Mouse (Mus musculus): ENCODE data around the gene Prune1. TPM values are rescaled to one million over a fixed set of nuclear protein-coding genes. Genes with fewer than 3 reads are reported as not detected.

The Prune1 gene
- total and polyA plus RNA-seq, 2 experiments from 2014 or later, result 59.0 to 60.4 TPM

GRCm38 (mm10) chr3:95277149-95277551 lies 4.7 kb downstream of the Prune1 start:
- DNase-seq, result no peak
- WGBS, result 94% methylated on average over 1 of the region's 1 CpGs
- no peak for ATAC-seq

GRCm38 (mm10) chr3:95276428-95276934 lies 5.4 kb downstream of the Prune1 start:
- ATAC-seq (no peak), DNase-seq (no peak)
- 87% methylated on average over 5 of the region's 5 CpGs for WGBS
- Histone ChIP-seq H3K4me2 (ENCODE audit: low read depth) (no peak overlapping the region), H3K4me1 (ENCODE audit: insufficient read depth) (no peaks in the 10 kb centered on the region), H3K9ac (no peak overlapping the region), H3K9me3 (ENCODE audit: low read length) (no peaks in the 10 kb centered on the region), H3K27me3 (ENCODE audit: insufficient read depth, low read length) (no peaks in the 10 kb centered on the region), H3K36me3 (ENCODE audit: insufficient read depth) (no peaks in the 10 kb centered on the region; the same call in 1 of the 2 replicates), H3K27ac (ENCODE audit: low read depth, low read length) (no peak overlapping the region), H3K4me3 (ENCODE audit: low read depth, low read length) (no peak overlapping the region)
- no peak for TF ChIP-seq CTCF (IDR thresholded peaks at IDR 0.05; ENCODE audit: low read depth)

More at GRCm38 (mm10) chr3:95277149-95277551, 4.7 kb downstream of the Prune1 start:
- Histone ChIP-seq H3K4me1 (ENCODE audit: insufficient read depth) (no peaks in the 10 kb centered on the region), H3K27ac (ENCODE audit: low read depth, low read length) (no peak overlapping the region), H3K4me2 (ENCODE audit: low read depth) (no peak overlapping the region), H3K4me3 (ENCODE audit: low read depth, low read length) (no peak overlapping the region), H3K36me3 (ENCODE audit: insufficient read depth) (no peaks in the 10 kb centered on the region; the same call in 1 of the 2 replicates), H3K9me3 (ENCODE audit: low read length) (no peaks in the 10 kb centered on the region), H3K9ac (no peak overlapping the region), H3K27me3 (ENCODE audit: insufficient read depth, low read length) (no peaks in the 10 kb centered on the region)
- TF ChIP-seq CTCF (IDR thresholded peaks at IDR 0.05; ENCODE audit: low read depth), result no peak

- 84% methylated on average over 6 of the region's 6 CpGs for WGBS
- Histone ChIP-seq H3K27me3 (ENCODE audit: insufficient read depth, low read length) (no peaks in the 10 kb centered on the region), H3K9ac (no peak overlapping the region), H3K36me3 (ENCODE audit: insufficient read depth) (no peaks in the 10 kb centered on the region; the same call in 1 of the 2 replicates), H3K27ac (ENCODE audit: low read depth, low read length) (no peak overlapping the region), H3K4me1 (ENCODE audit: insufficient read depth) (no peaks in the 10 kb centered on the region), H3K9me3 (ENCODE audit: low read length) (no peaks in the 10 kb centered on the region), H3K4me3 (ENCODE audit: low read depth, low read length) (no peak overlapping the region), H3K4me2 (ENCODE audit: low read depth) (no peak overlapping the region)
- no peak for TF ChIP-seq CTCF (IDR thresholded peaks at IDR 0.05; ENCODE audit: low read depth)
- DNase-seq (no peak), ATAC-seq (no peak)
Measured at GRCm38 (mm10) chr3:95275161-95275560, 6.7 kb downstream of the Prune1 start.

- no peaks in the 10 kb centered on the region for H3K27me3 ChIP-seq (ENCODE audit: insufficient read depth, low read length)
- H3K4me1 ChIP-seq (ENCODE audit: insufficient read depth), result no peaks in the 10 kb centered on the region
- H3K36me3 ChIP-seq (ENCODE audit: insufficient read depth), result peaks cover 3% of the 10 kb centered on the region; the same call in 1 of the 2 replicates
- no peak overlapping the region for H3K4me3 ChIP-seq (ENCODE audit: low read depth, low read length)
- ATAC-seq (no peak), DNase-seq (no peak)
- 90% methylated on average over 4 of the region's 4 CpGs for WGBS
- no peak overlapping the region for H3K4me2 ChIP-seq (ENCODE audit: low read depth)
- H3K9ac ChIP-seq, result no peak overlapping the region
- TF ChIP-seq CTCF (IDR thresholded peaks at IDR 0.05; ENCODE audit: low read depth), result no peak; the same call in 1 of the 2 replicates
- H3K27ac ChIP-seq (ENCODE audit: low read depth, low read length), result no peak overlapping the region
- H3K9me3 ChIP-seq (ENCODE audit: low read length), result no peaks in the 10 kb centered on the region
Measured at GRCm38 (mm10) chr3:95274453-95274852, 7.4 kb downstream of the Prune1 start.

GRCm38 (mm10) chr3:95273471-95273870 lies 8.4 kb downstream of the Prune1 start:
- DNase-seq, result no peak
- no peak for TF ChIP-seq CTCF (IDR thresholded peaks at IDR 0.05; ENCODE audit: low read depth)
- WGBS, result 80% methylated on average over 5 of the region's 5 CpGs

GRCm38 (mm10) chr3:95270766-95271364 lies 11.0 kb downstream of the Prune1 start:
- no peak for TF ChIP-seq CTCF (IDR thresholded peaks at IDR 0.05; ENCODE audit: low read depth)
- Histone ChIP-seq H3K4me1 (ENCODE audit: insufficient read depth) (no peaks in the 10 kb centered on the region), H3K4me2 (ENCODE audit: low read depth) (no peak overlapping the region), H3K9ac (no peak overlapping the region), H3K36me3 (ENCODE audit: insufficient read depth) (peaks cover 21% of the 10 kb centered on the region), H3K27me3 (ENCODE audit: insufficient read depth, low read length) (no peaks in the 10 kb centered on the region), H3K4me3 (ENCODE audit: low read depth, low read length) (no peak overlapping the region), H3K9me3 (ENCODE audit: low read length) (no peaks in the 10 kb centered on the region), H3K27ac (ENCODE audit: low read depth, low read length) (no peak overlapping the region)
- 81% methylated on average over 12 of the region's 12 CpGs for WGBS
- ATAC-seq (no peak), DNase-seq (no peak)

More at GRCm38 (mm10) chr3:95273471-95273870, 8.4 kb downstream of the Prune1 start:
- no peaks in the 10 kb centered on the region for H3K27me3 ChIP-seq (ENCODE audit: insufficient read depth, low read length)
- no peak overlapping the region for H3K9ac ChIP-seq
- H3K36me3 ChIP-seq (ENCODE audit: insufficient read depth), result peaks cover 7% of the 10 kb centered on the region; the same call in 1 of the 2 replicates
- no peak overlapping the region for H3K4me2 ChIP-seq (ENCODE audit: low read depth)
- no peak for ATAC-seq
- H3K27ac ChIP-seq (ENCODE audit: low read depth, low read length), result no peak overlapping the region
- no peak overlapping the region for H3K4me3 ChIP-seq (ENCODE audit: low read depth, low read length)
- H3K9me3 ChIP-seq (ENCODE audit: low read length), result no peaks in the 10 kb centered on the region
- no peaks in the 10 kb centered on the region for H3K4me1 ChIP-seq (ENCODE audit: insufficient read depth)

GRCm38 (mm10) chr3:95269789-95270188 lies 12.1 kb downstream of the Prune1 start:
- no peaks in the 10 kb centered on the region for H3K4me1 ChIP-seq (ENCODE audit: insufficient read depth)
- peaks cover 26% of the 10 kb centered on the region for H3K36me3 ChIP-seq (ENCODE audit: insufficient read depth)
- no peak for ATAC-seq
- no peak overlapping the region for H3K27ac ChIP-seq (ENCODE audit: low read depth, low read length)
- TF ChIP-seq CTCF (IDR thresholded peaks at IDR 0.05; ENCODE audit: low read depth), result no peak
- no peaks in the 10 kb centered on the region for H3K27me3 ChIP-seq (ENCODE audit: insufficient read depth, low read length)
- H3K9ac ChIP-seq, result no peak overlapping the region
- no peak overlapping the region for H3K4me2 ChIP-seq (ENCODE audit: low read depth)
- WGBS, result 76% methylated on average over 5 of the region's 5 CpGs
- no peak for DNase-seq
- H3K9me3 ChIP-seq (ENCODE audit: low read length), result no peaks in the 10 kb centered on the region
- H3K4me3 ChIP-seq (ENCODE audit: low read depth, low read length), result no peak overlapping the region

Measured in forebrain, postnatal 0 days (tissue).